Mouse (Mus musculus) urinary bladder, postnatal 0 days (tissue): ENCODE data around the gene Trpm5. TPM values are rescaled to one million over a fixed set of nuclear protein-coding genes. Genes with fewer than 3 reads are reported as not detected.

Source experiments
- polyA plus RNA-seq: library from polyadenylated mRNA; unstranded; fragments of >200 nt; fragmentation: Nextera tagmentation; extraction: Ambion mirVana; gene quantifications from 2 replicates; pipeline ENCODE4 v1.2.1, GENCODE M21; 2015

Trpm5 gene
- polyA plus RNA-seq = 2.2 and 2.5 TPM in 2 replicates

GRCm38 (mm10) chr7:143094592-143095553 is at the start of gene Trpm5:
Gene Trpm5, minus strand, starts transcription at chr7:143094642.

GRCm38 (mm10) chr7:143106062-143106461 is 11.6 kb upstream of the Trpm5 start, which contains the start of gene Kcnq1:
Gene Kcnq1, plus strand, starts transcription at chr7:143106362.

GRCm38 (mm10) chr7:143068882-143069591 is 25.4 kb downstream of the Trpm5 start, which contains the start of gene Tssc4:
Gene Tssc4, plus strand, starts transcription at chr7:143069249.

GRCm38 (mm10) chr7:143052626-143053007 is 41.8 kb downstream of the Trpm5 start, which contains the start of gene Cd81:
Gene Cd81, plus strand, starts transcription at chr7:143052739.

Other genes with a start within 250 kb of the Trpm5 start
- 0.35 and 0.69 TPM in 2 replicates for gene Th, start 163.5 kb downstream of the Trpm5 start, polyA plus RNA-seq
- 2.2 and 2.4 TPM in 2 replicates for gene Ascl2, start 125.4 kb downstream of the Trpm5 start, polyA plus RNA-seq
- gene Tspan32, start 89.6 kb downstream of the Trpm5 start, polyA plus RNA-seq = 0.89 and 1.5 TPM in 2 replicates
- gene Cd81, start 41.9 kb downstream of the Trpm5 start, polyA plus RNA-seq = 714 and 796 TPM in 2 replicates
- gene Tssc4, start 25.4 kb downstream of the Trpm5 start, polyA plus RNA-seq = 46.9 and 52.1 TPM in 2 replicates
- gene Kcnq1, start 11.7 kb upstream of the Trpm5 start, polyA plus RNA-seq = 0.59 and 0.82 TPM in 2 replicates